ENCODE assay signal across 14 mouse cellular contexts in genomic region chr11:114567814-114568800, GRCm38 (mm10).
DNase-seq lines count a peak whose midpoint lies in the region; ATAC-seq and TF ChIP-seq lines count a peak whose summit lies in the region.
"Had no signal": no experiment of that assay in that cellular context is flagged by ENCODE, and none has a peak within 500 bp of the region (broad histone marks: within the 10 kb centered on the region; RNA-seq: fewer than 3 reads in every experiment).

No protein-coding gene starts in this region.

- H3K9me3 ChIP-seq in ES-Bruce4 (replicated peaks; ENCODE audit: control insufficient read depth, insufficient read depth, low read length, poor library complexity, severe bottlenecking) = no peaks in the 10 kb centered on the region; the same call in 1 of the 2 replicates
- no peaks in the 10 kb centered on the region for H3K9me3 ChIP-seq in ES-E14 (ENCODE audit: control insufficient read depth, insufficient read depth, low read depth, low read length)
- H3K9me3 ChIP-seq in forebrain, embryonic 12.5 days = peaks cover 6% of the 10 kb centered on the region; the same call in 1 of the 2 replicates
- H3K9me3 ChIP-seq: stomach, embryonic 15.5 days had no signal

- H3K27ac ChIP-seq in ES-Bruce4 (ENCODE audit: insufficient read depth, low read length) (peak overlapping the region; percentile 71), ES-E14 (ENCODE audit: insufficient read depth, low read depth, low read length, poor library complexity, severe bottlenecking) (peak overlapping the region; percentile 86)
- 0 out of 2 replicates have a peak overlapping the region, but pooled peaks have one; percentile 2 for H3K27ac ChIP-seq in forebrain, embryonic 12.5 days
- H3K27ac ChIP-seq: gastrocnemius, adult 2 months; stomach, embryonic 15.5 days had no signal

- DNase-seq in ES-E14 (ENCODE audit: low read depth, low spot score) = no peak
- peak; percentile 60 for DNase-seq in mesoderm, embryonic 11.5 days (ENCODE audit: low read depth, low spot score)
- DNase-seq in left cerebral cortex, adult 9 months (ENCODE audit: low spot score in 2 of 2) = no peak
- DNase-seq in layer of hippocampus, adult 9-11 months = no peak
- DNase-seq in kidney, adult 9 months = no peak
- DNase-seq: adrenal gland, postnatal 25 days; cerebellum, adult 8-10 months; gastrocnemius, adult 2 months; liver; lung, postnatal 36 days had no signal

- H3K27me3 ChIP-seq in ES-Bruce4 (ENCODE audit: control insufficient read depth, insufficient read depth, low read length, poor library complexity, severe bottlenecking) = no peaks in the 10 kb centered on the region
- H3K27me3 ChIP-seq in forebrain, embryonic 12.5 days = peaks cover 23% of the 10 kb centered on the region

- TF ChIP-seq CTCF in ES-Bruce4 (IDR thresholded peaks at IDR 0.05; ENCODE audit: low read depth, low read length) = no peak

- ATAC-seq in forebrain, embryonic 12.5 days (ENCODE audit: low FRiP score) = no peak
- ATAC-seq in granulocyte monocyte progenitor cell, adult 5-6 weeks (replicated peaks; ENCODE audit: poor library complexity, severe bottlenecking) = no peak

- TF ChIP-seq EP300 in ES-Bruce4 (IDR thresholded peaks at IDR 0.05; ENCODE audit: insufficient read depth, low read depth, low read length) = peak; percentile 91

- in situ Hi-C loops in ES-E14 (cut with MboI; ENCODE audit: low sequenced_read_pairs in 2 of 2, unreplicated experiment in 2 of 2) = no loop called here

- no peak for TF ChIP-seq POLR2A in ES-Bruce4 (IDR thresholded peaks at IDR 0.05; ENCODE audit: insufficient read depth, low read length)

- WGBS in forebrain, embryonic 12.5 days = 6% methylated on average over 21 of the region's 21 CpGs

- H3K4me1 ChIP-seq in ES-Bruce4 (ENCODE audit: control insufficient read depth, insufficient read depth, low read length) = peaks cover 4% of the 10 kb centered on the region
- H3K4me1 ChIP-seq in ES-E14 (ENCODE audit: control insufficient read depth in 2 of 2, insufficient read depth in 2 of 2, low read length in 2 of 2, poor library complexity in 1 of 2) = peaks cover 2 to 22% of the 10 kb centered on the region in 2 experiments; a peak in 3 of 4 replicates
- peaks cover 26% of the 10 kb centered on the region for H3K4me1 ChIP-seq in forebrain, embryonic 12.5 days

- peak overlapping the region; percentile 31 for H3K4me2 ChIP-seq in forebrain, embryonic 12.5 days
- H3K4me2 ChIP-seq: stomach, embryonic 15.5 days had no signal

- no peaks in the 10 kb centered on the region for H3K36me3 ChIP-seq in ES-Bruce4 (ENCODE audit: control insufficient read depth, insufficient read depth, low read length, poor library complexity, severe bottlenecking)
- no peaks in the 10 kb centered on the region for H3K36me3 ChIP-seq in ES-E14 (ENCODE audit: control insufficient read depth, insufficient read depth, low read length, poor library complexity, severe bottlenecking)
- H3K36me3 ChIP-seq in forebrain, embryonic 12.5 days (replicated peaks) = no peaks in the 10 kb centered on the region
- H3K36me3 ChIP-seq: stomach, embryonic 15.5 days had no signal

- H3K9ac ChIP-seq in ES-Bruce4 (ENCODE audit: low read depth, poor library complexity, severe bottlenecking) = peak overlapping the region; percentile 30; the same call in 1 of the 2 replicates
- peak overlapping the region; percentile 46; the same call in 1 of the 2 replicates for H3K9ac ChIP-seq in ES-E14 (ENCODE audit: insufficient read depth, low read depth, low read length, poor library complexity, severe bottlenecking)
- H3K9ac ChIP-seq in forebrain, embryonic 12.5 days = no peak overlapping the region
- H3K9ac ChIP-seq: stomach, embryonic 15.5 days had no signal

- H3K4me3 ChIP-seq in ES-Bruce4 (ENCODE audit: low read depth, low read length) (peak overlapping the region; percentile 12), ES-E14 (ENCODE audit: insufficient read depth in 1 of 2, low read depth in 1 of 2, low read length in 2 of 2, poor library complexity in 1 of 2, severe bottlenecking in 1 of 2) (peak overlapping the region; percentile 34 to 49; a peak in 3 of 4 replicates)
- no peak overlapping the region for H3K4me3 ChIP-seq in forebrain, embryonic 12.5 days (replicated peaks)
- H3K4me3 ChIP-seq: gastrocnemius, adult 2 months; stomach, embryonic 15.5 days had no signal

TF ChIP-seq in ES-E14, 5 proteins besides CTCF, POLR2A, EP300 and RAD21:
- TF ChIP-seq ZNF384 (IDR thresholded peaks at IDR 0.05; ENCODE audit: low read depth, low read length) (0 out of 2 replicates have a peak, but pooled peaks have one; percentile 31), MAFK (IDR thresholded peaks at IDR 0.05; ENCODE audit: insufficient read depth, low read depth, low read length) (no peak), HCFC1 (IDR thresholded peaks at IDR 0.05; ENCODE audit: borderline replicate concordance, insufficient read depth, low read length) (no peak)

Comparison
In these comparisons a context has a peak if more than half of its experiments do, and no peak if none do; other contexts are left out.
1. H3K27ac ChIP-seq: peak in every context shown above with its lines; median percentile 86 in ES-E14; 71 in ES-Bruce4; 2 in forebrain, embryonic 12.5 days.